14 mouse cellular contexts compared by ENCODE assay signal in genomic region chr14:22126859-22127258, GRCm38 (mm10).
"Had no signal": no experiment of that assay in that cellular context is flagged by ENCODE, and none has a peak within 500 bp of the region (broad histone marks: within the 10 kb centered on the region; RNA-seq: fewer than 3 reads in every experiment).

No protein-coding gene starts in this region.

- ATAC-seq: liver, embryonic 12.5 days had no signal

- H3K4me1 ChIP-seq: liver, embryonic 12.5 days; neural tube, embryonic 15.5 days had no signal

- DNase-seq: lung, postnatal 10 days; lung, postnatal 4 days; midbrain, embryonic 14.5 days; right cerebral cortex, adult 18-20 months; right cerebral cortex, postnatal 25 days; thymus, adult 18-20 months; thymus, postnatal 14 days had no signal

- H3K9me3 ChIP-seq: limb, embryonic 15.5 days; liver, embryonic 12.5 days; midbrain, embryonic 10.5 days; neural tube, embryonic 15.5 days had no signal

- H3K27ac ChIP-seq: left cerebral cortex, adult 2 months; limb, embryonic 15.5 days; liver, embryonic 12.5 days; midbrain, embryonic 10.5 days; neural tube, embryonic 15.5 days had no signal

- H3K4me3 ChIP-seq: left cerebral cortex, adult 2 months; limb, embryonic 15.5 days; liver, embryonic 12.5 days; midbrain, embryonic 10.5 days; myocyte; neural tube, embryonic 15.5 days had no signal

- H3K9ac ChIP-seq: limb, embryonic 15.5 days; liver, embryonic 12.5 days; lung, embryonic 14.5 days; neural tube, embryonic 15.5 days had no signal

- H3K4me2 ChIP-seq: limb, embryonic 15.5 days; liver, embryonic 12.5 days; lung, embryonic 14.5 days; neural tube, embryonic 15.5 days had no signal

- H3K27me3 ChIP-seq: limb, embryonic 15.5 days had no signal

- H3K36me3 ChIP-seq: limb, embryonic 15.5 days; liver, embryonic 12.5 days; midbrain, embryonic 10.5 days; neural tube, embryonic 15.5 days had no signal
